ENCODE assay signal across 10 mouse cellular contexts in genomic region chr4:97893915-97894884, GRCm38 (mm10).
A peak's percentile ranks its signal among the peaks of the same experiment; 100 is the strongest.
DNase-seq lines count a peak whose midpoint lies in the region; ATAC-seq and TF ChIP-seq lines count a peak whose summit lies in the region.
"Had no signal": no experiment of that assay in that cellular context is flagged by ENCODE, and none has a peak within 500 bp of the region (broad histone marks: within the 10 kb centered on the region; RNA-seq: fewer than 3 reads in every experiment).

No protein-coding gene starts in this region.

- no peaks in the 10 kb centered on the region for H3K27me3 ChIP-seq in heart, embryonic 16.5 days (ENCODE audit: control insufficient read depth, insufficient read depth, low read length)
- no peaks in the 10 kb centered on the region for H3K27me3 ChIP-seq in midbrain, embryonic 16.5 days (ENCODE audit: control insufficient read depth, insufficient read depth, low read depth, low read length)
- no peaks in the 10 kb centered on the region for H3K27me3 ChIP-seq in midbrain, embryonic 14.5 days (ENCODE audit: control insufficient read depth, insufficient read depth, low read length)
- H3K27me3 ChIP-seq in midbrain, postnatal 0 days (ENCODE audit: insufficient read depth, low read length), result no peaks in the 10 kb centered on the region
- H3K27me3 ChIP-seq: lung, embryonic 15.5 days; Patski had no signal

- DNase-seq in heart, adult 9 months (ENCODE audit: low spot score in 2 of 2), result no peak
- DNase-seq in midbrain, embryonic 14.5 days, result no peak
- DNase-seq in cerebellum, postnatal 36 days, result peak; percentile 31 to 55
- DNase-seq in midbrain, postnatal 0 days (ENCODE audit: low spot score), result no peak
- no peak for DNase-seq in testis, postnatal 10 days (ENCODE audit: low spot score)
- no peak for DNase-seq in right cerebral cortex, postnatal 4 days

- TF ChIP-seq CTCF in midbrain, postnatal 0 days (IDR thresholded peaks at IDR 0.05), result no peak

- peak; percentile 37; the same call in 1 of the 2 replicates for ATAC-seq in heart, embryonic 16.5 days (replicated peaks; ENCODE audit: extremely low read depth, insufficient read depth, low FRiP score)
- no peak for ATAC-seq in midbrain, embryonic 16.5 days
- no peak for ATAC-seq in midbrain, embryonic 14.5 days (ENCODE audit: low FRiP score, low TSS enrichment)
- ATAC-seq in midbrain, postnatal 0 days (ENCODE audit: low FRiP score), result no peak
- ATAC-seq: Patski had no signal

- H3K4me3 ChIP-seq in heart, embryonic 16.5 days (ENCODE audit: low read length), result no peak overlapping the region
- no peak overlapping the region for H3K4me3 ChIP-seq in midbrain, embryonic 16.5 days (ENCODE audit: low read depth, low read length)
- H3K4me3 ChIP-seq in midbrain, embryonic 14.5 days (replicated peaks; ENCODE audit: low read depth, low read length), result no peak overlapping the region
- no peak overlapping the region for H3K4me3 ChIP-seq in midbrain, postnatal 0 days (ENCODE audit: low read depth, low read length)
- H3K4me3 ChIP-seq: lung, embryonic 15.5 days had no signal

- no peaks in the 10 kb centered on the region for H3K36me3 ChIP-seq in heart, embryonic 16.5 days (ENCODE audit: control insufficient read depth, insufficient read depth)
- no peaks in the 10 kb centered on the region for H3K36me3 ChIP-seq in midbrain, embryonic 16.5 days (ENCODE audit: control insufficient read depth, insufficient read depth, low read length)
- no peaks in the 10 kb centered on the region for H3K36me3 ChIP-seq in midbrain, embryonic 14.5 days (ENCODE audit: control insufficient read depth, insufficient read depth, low read length)
- no peaks in the 10 kb centered on the region for H3K36me3 ChIP-seq in midbrain, postnatal 0 days (ENCODE audit: insufficient read depth, low read length)
- H3K36me3 ChIP-seq: lung, embryonic 15.5 days had no signal

- H3K27ac ChIP-seq in heart, embryonic 16.5 days (ENCODE audit: low read length), result peak overlapping the region; percentile 87
- peak overlapping the region; percentile 14 for H3K27ac ChIP-seq in midbrain, embryonic 16.5 days (ENCODE audit: low read length)
- H3K27ac ChIP-seq in midbrain, embryonic 14.5 days (replicated peaks; ENCODE audit: low read depth, low read length), result no peak overlapping the region
- H3K27ac ChIP-seq in midbrain, postnatal 0 days (ENCODE audit: low read depth, low read length), result peak overlapping the region; percentile 47
- H3K27ac ChIP-seq: lung, embryonic 15.5 days had no signal

- H3K9ac ChIP-seq in heart, embryonic 16.5 days (ENCODE audit: low read length), result no peak overlapping the region
- H3K9ac ChIP-seq in midbrain, embryonic 16.5 days (ENCODE audit: low read depth, low read length), result no peak overlapping the region
- no peak overlapping the region for H3K9ac ChIP-seq in midbrain, embryonic 14.5 days (replicated peaks; ENCODE audit: low read length)
- no peak overlapping the region for H3K9ac ChIP-seq in midbrain, postnatal 0 days (replicated peaks; ENCODE audit: low read length, poor library complexity, severe bottlenecking)
- H3K9ac ChIP-seq: lung, embryonic 15.5 days had no signal

- WGBS in heart, embryonic 16.5 days, result 64% methylated on average over 10 of the region's 10 CpGs
- 66% methylated on average over 10 of the region's 10 CpGs for whole genome bisulfite sequencing in midbrain, embryonic 16.5 days
- 83% methylated on average over 10 of the region's 10 CpGs for WGBS in midbrain, embryonic 14.5 days
- 70% methylated on average over 10 of the region's 10 CpGs for WGBS in midbrain, postnatal 0 days

- peaks cover 29% of the 10 kb centered on the region for H3K4me1 ChIP-seq in heart, embryonic 16.5 days (ENCODE audit: control insufficient read depth, insufficient read depth, low read length)
- H3K4me1 ChIP-seq in midbrain, embryonic 16.5 days (ENCODE audit: control insufficient read depth, insufficient read depth, low read length), result peaks cover 4% of the 10 kb centered on the region; the same call in 1 of the 2 replicates
- H3K4me1 ChIP-seq in midbrain, embryonic 14.5 days (ENCODE audit: control insufficient read depth, insufficient read depth, low read length), result 0 out of 2 replicates have a peak, but pooled peaks cover 2% of the 10 kb centered on the region
- H3K4me1 ChIP-seq in midbrain, postnatal 0 days (ENCODE audit: insufficient read depth, low read length), result no peaks in the 10 kb centered on the region

- H3K4me2 ChIP-seq in heart, embryonic 16.5 days (ENCODE audit: low read depth, low read length), result peak overlapping the region; percentile 33; the same call in 1 of the 2 replicates
- no peak overlapping the region for H3K4me2 ChIP-seq in midbrain, embryonic 16.5 days (ENCODE audit: low read length)
- no peak overlapping the region for H3K4me2 ChIP-seq in midbrain, embryonic 14.5 days (ENCODE audit: low read length)
- H3K4me2 ChIP-seq in midbrain, postnatal 0 days (ENCODE audit: low read depth, low read length, poor library complexity, severe bottlenecking), result no peak overlapping the region
- H3K4me2 ChIP-seq: lung, embryonic 15.5 days had no signal

- H3K9me3 ChIP-seq in heart, embryonic 16.5 days (replicated peaks; ENCODE audit: control insufficient read depth, low read length), result no peaks in the 10 kb centered on the region
- no peaks in the 10 kb centered on the region for H3K9me3 ChIP-seq in midbrain, embryonic 16.5 days (replicated peaks; ENCODE audit: control insufficient read depth, low read length, poor library complexity, severe bottlenecking)
- no peaks in the 10 kb centered on the region for H3K9me3 ChIP-seq in midbrain, embryonic 14.5 days (ENCODE audit: control insufficient read depth, low read length)
- no peaks in the 10 kb centered on the region for H3K9me3 ChIP-seq in midbrain, postnatal 0 days (ENCODE audit: low read length)
- H3K9me3 ChIP-seq: lung, embryonic 15.5 days had no signal

Comparison
In these comparisons a context has a peak if more than half of its experiments do, and no peak if none do; other contexts are left out.
1. DNase-seq: peak in cerebellum, postnatal 36 days (2 of 2); none in heart, adult 9 months (0 of 2), midbrain, embryonic 14.5 days (single experiment), midbrain, postnatal 0 days (single experiment), testis, postnatal 10 days (single experiment) and right cerebral cortex, postnatal 4 days (single experiment).